Mouse (Mus musculus): ENCODE data around the gene Gch1. TPM values are rescaled to one million over a fixed set of nuclear protein-coding genes. Genes with fewer than 3 reads are reported as not detected.

Gch1 gene
- polyA plus RNA-seq (2015; fragmentation: Nextera tagmentation; extraction: Ambion mirVana), result 9.7 and 11.6 TPM in 2 replicates

DNA sequence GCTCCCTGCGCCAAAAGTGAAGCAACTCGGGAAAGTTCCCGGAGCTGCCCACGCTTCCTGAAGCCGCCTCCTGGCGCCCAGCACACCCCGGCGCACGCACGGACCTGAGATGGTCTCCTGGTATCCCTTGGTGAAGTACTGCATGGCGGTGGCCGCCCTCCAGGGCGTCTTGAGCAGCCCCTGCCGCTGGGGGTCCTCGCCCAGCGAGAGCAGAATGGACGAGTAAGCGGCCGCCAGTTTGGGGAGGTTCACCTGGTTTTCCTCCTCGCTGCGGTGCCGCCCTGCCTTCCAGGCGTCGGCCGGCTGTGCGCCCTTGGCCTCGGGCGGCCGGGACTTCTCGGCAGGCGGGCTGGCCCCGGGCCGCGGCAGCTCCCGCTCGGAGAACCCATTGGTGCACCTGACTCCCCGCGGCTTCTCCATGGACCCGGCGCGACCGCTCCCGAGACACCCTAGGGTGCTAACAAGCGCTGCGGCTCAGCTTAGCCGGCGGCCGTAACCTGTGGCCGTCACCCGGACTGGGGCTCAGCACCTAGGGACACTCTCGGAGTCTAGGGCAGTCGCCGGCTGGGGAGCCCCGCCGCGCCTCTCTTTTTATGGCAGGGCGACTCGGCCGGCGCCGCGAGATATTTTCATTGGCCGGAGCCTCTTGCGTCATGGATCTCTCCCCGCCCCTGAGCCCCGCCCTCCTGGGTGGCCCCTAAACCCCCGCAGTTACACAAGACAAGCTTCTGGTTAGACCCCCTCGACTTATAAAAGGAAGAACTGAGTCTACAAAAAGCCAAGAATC, at the start of gene Gch1:
Gch1 (minus strand) TSS at position 566 of the 787 bp plus-strand sequence.
- Histone ChIP-seq H3K36me3 (ENCODE audit: insufficient read depth, low read length) (no peaks in the 10 kb centered on the region), H3K4me3 (ENCODE audit: low read depth, low read length) (peak within 1 kb of the TSS; percentile 80), H3K9ac (replicated peaks; ENCODE audit: low read depth) (peak within 1 kb of the TSS; percentile 50), H3K27ac (ENCODE audit: low read length) (peak within 1 kb of the TSS; percentile 77), H3K27me3 (replicated peaks; ENCODE audit: insufficient read depth, low read length) (no peaks in the 10 kb centered on the region), H3K9me3 (ENCODE audit: low read length) (no peaks in the 10 kb centered on the region), H3K4me2 (replicated peaks; ENCODE audit: low read depth, low read length) (peak within 1 kb of the TSS; percentile 98), H3K4me1 (ENCODE audit: insufficient read depth, low read depth, low read length) (peaks cover 4% of the 10 kb centered on the region; the same call in 1 of the 2 replicates)
- DNase-seq (ENCODE audit: low spot score) (peak; percentile 84), ATAC-seq (peak; percentile 86)
- TF ChIP-seq CTCF (IDR thresholded peaks at IDR 0.05) (peak; percentile 41; the same call in 1 of the 2 replicates), EP300 (IDR thresholded peaks at IDR 0.05) (no peak)
- under 1% methylated on average over 46 of the region's 68 CpGs for WGBS

DNA sequence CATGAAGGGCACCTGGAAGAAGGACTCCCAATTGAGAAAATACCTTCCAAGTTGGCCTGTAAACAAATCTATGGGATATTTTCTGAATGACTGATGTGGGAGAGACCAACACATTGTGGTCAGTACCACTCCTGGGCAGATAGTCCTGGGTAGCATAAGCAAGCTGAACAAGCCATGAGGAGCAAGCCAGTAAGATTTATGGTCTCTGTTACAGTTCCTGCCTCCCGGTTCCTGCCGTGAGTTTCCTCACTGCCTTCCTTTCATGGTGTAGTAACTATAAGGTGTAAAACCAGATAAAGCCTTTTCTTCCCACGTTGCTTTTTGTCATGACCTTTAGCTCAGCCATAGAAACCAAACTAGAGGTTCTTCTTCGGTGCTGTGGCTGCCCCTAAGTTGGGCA, 48.1 kb upstream of the Gch1 start:
- H3K4me1 ChIP-seq (ENCODE audit: insufficient read depth, low read depth, low read length), result no peaks in the 10 kb centered on the region
- ATAC-seq, result no peak
- WGBS, result 80% methylated on average over 4 of the region's 4 CpGs
- no peak overlapping the region for H3K4me3 ChIP-seq (ENCODE audit: low read depth, low read length)
- no peak overlapping the region for H3K9ac ChIP-seq (replicated peaks; ENCODE audit: low read depth)
- no peak overlapping the region for H3K27ac ChIP-seq (ENCODE audit: low read length)
- no peaks in the 10 kb centered on the region for H3K36me3 ChIP-seq (ENCODE audit: insufficient read depth, low read length)
- no peaks in the 10 kb centered on the region for H3K9me3 ChIP-seq (ENCODE audit: low read length)
- H3K4me2 ChIP-seq (replicated peaks; ENCODE audit: low read depth, low read length), result no peak overlapping the region
- DNase-seq (ENCODE audit: low spot score), result no peak
- no peak for TF ChIP-seq EP300 (IDR thresholded peaks at IDR 0.05)
- no peak for TF ChIP-seq CTCF (IDR thresholded peaks at IDR 0.05)
- no peaks in the 10 kb centered on the region for H3K27me3 ChIP-seq (replicated peaks; ENCODE audit: insufficient read depth, low read length)

DNA sequence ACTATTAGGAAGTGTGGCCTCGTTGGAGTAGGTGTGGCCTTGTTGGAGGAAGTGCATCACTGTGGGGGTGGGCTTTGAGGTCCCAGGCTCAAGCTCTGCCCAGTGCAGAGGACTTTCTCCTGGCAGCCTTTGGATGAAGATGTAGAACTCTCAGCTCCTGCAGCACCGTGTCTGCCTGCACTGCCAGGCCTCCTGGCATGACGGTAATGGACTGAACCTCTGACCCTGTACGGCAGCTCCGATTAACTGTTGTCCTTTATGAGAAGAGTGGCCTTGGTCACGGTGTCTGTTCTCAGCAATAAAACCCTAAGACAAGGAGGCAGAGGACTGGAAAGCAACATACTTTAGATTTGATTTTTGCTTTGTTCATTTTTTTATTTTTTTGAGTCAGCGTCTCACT, 47.3 kb upstream of the Gch1 start:
- no peaks in the 10 kb centered on the region for H3K27me3 ChIP-seq (replicated peaks; ENCODE audit: insufficient read depth, low read length)
- H3K4me2 ChIP-seq (replicated peaks; ENCODE audit: low read depth, low read length), result no peak overlapping the region
- no peak overlapping the region for H3K4me3 ChIP-seq (ENCODE audit: low read depth, low read length)
- H3K9me3 ChIP-seq (ENCODE audit: low read length), result no peaks in the 10 kb centered on the region
- ATAC-seq (no peak), DNase-seq (ENCODE audit: low spot score) (no peak)
- no peak overlapping the region for H3K9ac ChIP-seq (replicated peaks; ENCODE audit: low read depth)
- no peak for TF ChIP-seq CTCF (IDR thresholded peaks at IDR 0.05)
- no peak for TF ChIP-seq EP300 (IDR thresholded peaks at IDR 0.05)
- no peaks in the 10 kb centered on the region for H3K4me1 ChIP-seq (ENCODE audit: insufficient read depth, low read depth, low read length)
- H3K27ac ChIP-seq (ENCODE audit: low read length), result no peak overlapping the region
- no peaks in the 10 kb centered on the region for H3K36me3 ChIP-seq (ENCODE audit: insufficient read depth, low read length)
- 92% methylated on average over 7 of the region's 7 CpGs for WGBS

DNA sequence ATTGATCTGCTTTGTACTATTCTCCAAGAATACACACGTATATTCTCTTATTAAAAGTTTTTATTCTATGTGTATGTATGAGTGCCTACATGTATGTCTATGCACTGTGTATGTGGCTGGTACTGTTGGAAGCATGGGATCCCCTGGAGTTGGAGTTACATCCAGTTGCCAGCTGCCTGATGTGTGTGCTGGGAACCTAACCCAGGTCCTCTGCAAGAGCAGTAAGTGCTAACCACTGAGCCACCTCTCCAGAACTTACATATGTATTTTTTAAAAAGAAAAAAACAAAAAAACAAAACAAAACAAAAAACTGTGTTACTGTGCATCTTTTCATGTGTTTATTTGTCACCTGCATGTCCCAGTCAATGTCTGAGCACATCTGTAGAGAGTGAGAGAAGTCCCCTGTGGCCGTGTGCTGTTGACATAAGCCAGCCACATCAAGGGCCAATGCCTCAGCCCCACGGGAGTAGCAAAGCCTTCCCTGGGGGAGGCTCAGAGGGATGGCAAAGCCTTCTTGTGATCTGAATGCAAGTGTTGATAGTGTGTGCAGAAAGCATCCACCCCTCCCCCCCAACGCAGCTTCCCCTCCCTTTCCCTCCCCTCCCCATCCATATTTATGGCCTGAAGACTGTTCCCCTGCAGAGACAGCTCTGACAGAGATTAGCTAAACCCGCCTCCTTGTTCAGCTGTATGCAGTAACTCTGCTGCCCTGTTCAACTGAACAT, 45.5 kb upstream of the Gch1 start:
- H3K9ac ChIP-seq (replicated peaks; ENCODE audit: low read depth), result no peak overlapping the region
- no peaks in the 10 kb centered on the region for H3K4me1 ChIP-seq (ENCODE audit: insufficient read depth, low read depth, low read length)
- no peaks in the 10 kb centered on the region for H3K9me3 ChIP-seq (ENCODE audit: low read length)
- no peak overlapping the region for H3K4me3 ChIP-seq (ENCODE audit: low read depth, low read length)
- H3K4me2 ChIP-seq (replicated peaks; ENCODE audit: low read depth, low read length), result no peak overlapping the region
- TF ChIP-seq EP300 (IDR thresholded peaks at IDR 0.05), result no peak
- TF ChIP-seq CTCF (IDR thresholded peaks at IDR 0.05), result no peak
- DNase-seq (ENCODE audit: low spot score), result no peak
- H3K27ac ChIP-seq (ENCODE audit: low read length), result no peak overlapping the region
- ATAC-seq, result no peak
- H3K27me3 ChIP-seq (replicated peaks; ENCODE audit: insufficient read depth, low read length), result no peaks in the 10 kb centered on the region
- 62% methylated on average over 5 of the region's 5 CpGs for WGBS
- no peaks in the 10 kb centered on the region for H3K36me3 ChIP-seq (ENCODE audit: insufficient read depth, low read length)

DNA sequence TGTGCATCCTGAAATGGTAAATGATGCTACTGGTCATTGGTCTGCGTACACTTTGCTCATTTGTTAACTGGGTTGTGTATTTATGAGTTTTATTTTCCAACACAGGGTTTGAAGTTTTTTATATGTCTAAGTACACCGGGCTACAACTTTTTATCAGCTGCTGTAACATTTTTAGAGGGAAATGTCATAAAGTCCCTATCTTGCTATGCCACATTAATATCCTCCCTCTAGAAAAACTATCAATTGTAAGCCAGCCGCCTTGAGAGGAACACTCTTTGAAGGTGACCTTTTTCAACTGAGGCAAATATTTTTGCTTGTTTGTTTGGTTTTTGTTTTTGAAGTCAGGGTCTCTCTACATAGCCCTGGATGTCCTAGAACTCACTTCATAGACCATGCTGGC, 44.8 kb upstream of the Gch1 start:
- Histone ChIP-seq H3K4me3 (ENCODE audit: low read depth, low read length) (no peak overlapping the region), H3K27ac (ENCODE audit: low read length) (no peak overlapping the region), H3K9me3 (ENCODE audit: low read length) (no peaks in the 10 kb centered on the region), H3K36me3 (ENCODE audit: insufficient read depth, low read length) (no peaks in the 10 kb centered on the region), H3K4me1 (ENCODE audit: insufficient read depth, low read depth, low read length) (no peaks in the 10 kb centered on the region), H3K27me3 (replicated peaks; ENCODE audit: insufficient read depth, low read length) (no peaks in the 10 kb centered on the region), H3K9ac (replicated peaks; ENCODE audit: low read depth) (no peak overlapping the region), H3K4me2 (replicated peaks; ENCODE audit: low read depth, low read length) (no peak overlapping the region)
- no peak for DNase-seq (ENCODE audit: low spot score)
- no peak for TF ChIP-seq CTCF (IDR thresholded peaks at IDR 0.05)
- ATAC-seq, result no peak
- WGBS, result 89% methylated on average over 3 of the region's 3 CpGs

DNA sequence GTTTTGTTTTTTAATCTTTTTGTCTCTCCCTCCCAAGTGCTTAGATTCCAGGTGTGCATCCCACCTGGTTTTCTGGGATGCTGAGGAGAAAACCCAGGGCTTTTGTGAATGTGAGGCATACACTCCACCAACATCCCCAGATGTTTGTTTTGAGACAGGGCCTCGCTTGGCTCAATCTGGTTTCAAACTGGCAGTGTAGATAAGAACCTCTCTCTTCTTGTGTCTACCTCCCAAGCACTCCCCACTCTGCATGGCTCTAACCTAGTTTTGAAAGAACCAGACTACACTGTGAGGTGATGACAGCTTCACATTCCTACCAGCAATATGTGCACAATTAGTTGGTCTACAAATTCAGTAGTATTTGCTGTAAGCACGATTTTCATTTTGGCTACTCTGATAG, 44.4 kb upstream of the Gch1 start:
- ATAC-seq (no peak), DNase-seq (ENCODE audit: low spot score) (no peak)
- no peaks in the 10 kb centered on the region for H3K27me3 ChIP-seq (replicated peaks; ENCODE audit: insufficient read depth, low read length)
- no peak overlapping the region for H3K4me2 ChIP-seq (replicated peaks; ENCODE audit: low read depth, low read length)
- no peaks in the 10 kb centered on the region for H3K9me3 ChIP-seq (ENCODE audit: low read length)
- TF ChIP-seq CTCF (IDR thresholded peaks at IDR 0.05) (no peak), EP300 (IDR thresholded peaks at IDR 0.05) (no peak)
- no peak overlapping the region for H3K9ac ChIP-seq (replicated peaks; ENCODE audit: low read depth)
- no peaks in the 10 kb centered on the region for H3K4me1 ChIP-seq (ENCODE audit: insufficient read depth, low read depth, low read length)
- H3K27ac ChIP-seq (ENCODE audit: low read length), result no peak overlapping the region
- 50% methylated on average over 2 of the region's 2 CpGs for WGBS
- no peak overlapping the region for H3K4me3 ChIP-seq (ENCODE audit: low read depth, low read length)
- no peaks in the 10 kb centered on the region for H3K36me3 ChIP-seq (ENCODE audit: insufficient read depth, low read length)
